Mouse (Mus musculus): ENCODE measurements at regions not wholly inside any gene's neighbourhood (a gene's known extent, or its start where the extent isn't known, plus 50 kb on each side); places are given as distances from the start of the nearest gene placed in this dataset.

GRCm38 (mm10) chr4:106116611-106117010 lies 199.4 kb upstream of the Usp24 start:
- TF ChIP-seq CTCF (IDR thresholded peaks at IDR 0.05; ENCODE audit: low read depth, low read length) (no peak), POLR2A (IDR thresholded peaks at IDR 0.05; ENCODE audit: extremely low read depth, insufficient read depth, low read length) (no peak)
